Mouse (Mus musculus) right cerebral cortex, adult 18-20 months (tissue): ENCODE measurements at regions not wholly inside any gene's neighbourhood (a gene's known extent, or its start where the extent isn't known, plus 50 kb on each side); places are given as distances from the start of the nearest gene placed in this dataset.
"Not testable (repeated sequence)": the region's sequence is repeated elsewhere in the genome, so short reads cannot be mapped to it uniquely, and the experiment has no call there.

ENCODE experiments used
- DNase-seq: peaks from one replicate; pipeline ENCODE4 v3.0.0; 2022; ENCODE audit warnings: mixed read lengths

- DNase-seq, result no peak
Observed at GRCm38 (mm10) chr13:113484159-113484762, 134.1 kb downstream of the Snx18 start.

GRCm38 (mm10) chr13:113482911-113483310 is 135.5 kb downstream of the Snx18 start:
- peak; percentile 39 for DNase-seq

GRCm38 (mm10) chr13:113477901-113478510 is 140.4 kb downstream of the Snx18 start:
- no peak for DNase-seq

GRCm38 (mm10) chr13:113470822-113471557 is 147.4 kb downstream of the Snx18 start:
- DNase-seq, result peak; percentile 5

- peak; percentile 7 for DNase-seq
Observed at GRCm38 (mm10) chr13:113464190-113465064, 153.9 kb downstream of the Snx18 start.

- no peak for DNase-seq
Observed at GRCm38 (mm10) chr13:113463420-113463819, 154.9 kb downstream of the Snx18 start.

GRCm38 (mm10) chr13:113454490-113455295 is 161.7 kb downstream of the BC067074 start:
- no peak for DNase-seq

- DNase-seq, result no peak
Observed at GRCm38 (mm10) chr13:113448378-113448777, 155.4 kb downstream of the BC067074 start.

- DNase-seq, result no peak
Observed at GRCm38 (mm10) chr13:113446226-113446625, 153.3 kb downstream of the BC067074 start.

- DNase-seq, result not testable (repeated sequence)
Observed at GRCm38 (mm10) chr13:113444481-113444880, 151.5 kb downstream of the BC067074 start.

- no peak for DNase-seq
Observed at GRCm38 (mm10) chr13:113443078-113443477, 150.1 kb downstream of the BC067074 start.

- no peak for DNase-seq
Observed at GRCm38 (mm10) chr13:113442169-113442568, 149.2 kb downstream of the BC067074 start.

GRCm38 (mm10) chr13:113440137-113440536 is 147.2 kb downstream of the BC067074 start:
- DNase-seq, result no peak

GRCm38 (mm10) chr13:113439516-113439915 is 146.6 kb downstream of the BC067074 start:
- DNase-seq, result no peak

- no peak for DNase-seq
Observed at GRCm38 (mm10) chr13:113438872-113439271, 145.9 kb downstream of the BC067074 start.

- no peak for DNase-seq
Observed at GRCm38 (mm10) chr13:113436288-113436687, 143.3 kb downstream of the BC067074 start.

- no peak for DNase-seq
Observed at GRCm38 (mm10) chr13:113435117-113435516, 142.2 kb downstream of the BC067074 start.

- DNase-seq, result no peak
Observed at GRCm38 (mm10) chr13:113433456-113433855, 140.5 kb downstream of the BC067074 start.

- no peak for DNase-seq
Observed at GRCm38 (mm10) chr13:113429615-113430014, 136.7 kb downstream of the BC067074 start.
